16 mouse cellular contexts compared by ENCODE assay signal in genomic region chr5:24400362-24400761, GRCm38 (mm10). TPM values are rescaled to one million over a fixed set of nuclear protein-coding genes. Genes with fewer than 3 reads are reported as not detected.
"Had no signal": no experiment of that assay in that cellular context is flagged by ENCODE, and none has a peak within 500 bp of the region (broad histone marks: within the 10 kb centered on the region; RNA-seq: fewer than 3 reads in every experiment).

No protein-coding gene starts in this region.

- H3K4me2 ChIP-seq: limb, embryonic 13.5 days; midbrain, embryonic 12.5 days; neural tube, embryonic 13.5 days; stomach, embryonic 15.5 days had no signal

- H3K27me3 ChIP-seq: limb, embryonic 13.5 days; midbrain, embryonic 12.5 days; neural tube, embryonic 13.5 days; stomach, embryonic 15.5 days had no signal

- H3K4me3 ChIP-seq: limb, embryonic 13.5 days; midbrain, embryonic 12.5 days; neural tube, embryonic 13.5 days; stomach, embryonic 15.5 days had no signal

- H3K9ac ChIP-seq: limb, embryonic 13.5 days; liver, embryonic 14.5 days; midbrain, embryonic 12.5 days; neural tube, embryonic 13.5 days; stomach, embryonic 15.5 days had no signal

- H3K9me3 ChIP-seq: limb, embryonic 13.5 days; midbrain, embryonic 12.5 days; neural tube, embryonic 13.5 days; stomach, embryonic 15.5 days had no signal

- H3K27ac ChIP-seq: limb, embryonic 13.5 days; liver, embryonic 14.5 days; midbrain, embryonic 12.5 days; neural tube, embryonic 13.5 days; stomach, embryonic 15.5 days had no signal

- H3K4me1 ChIP-seq: midbrain, embryonic 12.5 days; stomach, embryonic 15.5 days had no signal

- ATAC-seq: midbrain, embryonic 16.5 days had no signal

- DNase-seq: kidney, postnatal 14 days; left cerebral cortex, postnatal 4 days; lung, adult 18-20 months; retina, postnatal 1 day; right cerebral cortex, postnatal 4 days; thymus, adult 2 months; thymus, postnatal 25 days had no signal

RNA-seq across cellular contexts. Expression of gene Asic3, which starts 12.8 kb away (rescaled TPM):
- total RNA-seq: left cerebral cortex, postnatal 4 days; liver, adult 2 months; megakaryocyte-erythroid progenitor cell, adult 5-6 weeks had no signal
- polyA plus RNA-seq: liver, embryonic 14.5 days; lung, embryonic 16.5 days; midbrain, embryonic 16.5 days had no signal
